Mouse (Mus musculus) adrenal gland (tissue): ENCODE data around the gene Gm27029.

Experiments used
- microRNA-seq, 2 experiments: library from miRNA; unstranded; fragments of <30 nt; microRNA quantifications; one replicate each; pipeline ENCODE4; 2019

Gm27029 gene

Small RNA genes lying within 50 kb of the gene (microRNA-seq; reads per million reads assigned to microRNA genes)
- 0.11 to 0.62 reads per million in 2 experiments for gene Mir6929
